Mouse (Mus musculus): ENCODE data around the gene Khdrbs1. TPM values are rescaled to one million over a fixed set of nuclear protein-coding genes. Genes with fewer than 3 reads are reported as not detected.

Gene Khdrbs1
- polyA plus RNA-seq, 1 experiment from 2014 or later: 150 TPM

DNA sequence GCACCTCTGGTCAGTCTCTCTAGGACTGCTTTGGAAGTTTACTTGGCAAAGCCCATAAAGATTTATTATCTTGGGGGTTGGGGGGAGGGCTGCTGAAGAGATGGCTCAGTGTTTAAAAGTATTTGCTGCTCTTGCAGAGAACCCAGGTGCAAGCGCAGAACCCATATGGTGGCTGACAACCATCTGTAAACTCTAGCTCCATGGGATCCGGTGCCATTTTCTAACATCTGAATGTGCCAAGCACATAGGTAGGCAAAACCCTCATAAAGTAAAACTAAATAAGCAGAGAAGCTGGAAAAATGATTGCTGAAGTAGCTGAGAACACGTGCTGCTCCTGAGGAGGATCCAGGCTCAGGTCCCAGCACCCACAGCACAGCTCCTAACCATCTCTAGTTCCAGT is 80.5 kb downstream of the Khdrbs1 start:
- Histone ChIP-seq H3K4me2 (no peak overlapping the region), H3K4me1 (replicated peaks) (no peaks in the 10 kb centered on the region), H3K36me3 (peaks cover 62% of the 10 kb centered on the region), H3K9me3 (no peaks in the 10 kb centered on the region), H3K4me3 (no peak overlapping the region), H3K27me3 (no peaks in the 10 kb centered on the region), H3K9ac (no peak overlapping the region), H3K27ac (replicated peaks) (no peak overlapping the region)
- no peak for ATAC-seq (ENCODE audit: low read depth)
- 92% methylated on average over 3 of the region's 3 CpGs for WGBS

DNA sequence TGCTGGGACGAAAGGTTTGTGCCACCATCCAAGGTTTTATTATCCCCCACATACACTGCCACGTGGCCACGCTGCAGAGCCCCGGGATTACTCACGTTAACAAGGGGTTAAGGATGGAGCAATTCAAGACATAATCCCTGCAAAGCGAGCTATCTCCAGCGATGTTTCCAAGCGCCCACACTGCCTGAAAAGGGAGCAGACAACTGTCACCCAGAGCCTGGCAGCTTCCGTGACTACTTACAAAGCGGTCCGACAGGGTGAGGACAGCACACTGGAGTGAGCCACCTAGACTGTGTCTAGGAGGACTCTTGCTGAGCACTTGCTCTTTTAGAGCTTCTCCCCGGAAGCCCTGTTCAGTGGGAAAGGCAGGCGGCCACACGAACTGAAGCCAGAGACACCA is 87.3 kb downstream of the Khdrbs1 start:
- ATAC-seq (ENCODE audit: low read depth): no peak
- WGBS: 92% methylated on average over 14 of the region's 14 CpGs

More for the DNA sequence above, 87.3 kb downstream of the Khdrbs1 start:
- no peaks in the 10 kb centered on the region for H3K4me1 ChIP-seq (replicated peaks)
- H3K9me3 ChIP-seq: no peaks in the 10 kb centered on the region
- H3K4me3 ChIP-seq: no peak overlapping the region
- H3K27ac ChIP-seq (replicated peaks): no peak overlapping the region
- H3K27me3 ChIP-seq: no peaks in the 10 kb centered on the region
- no peak overlapping the region for H3K9ac ChIP-seq
- H3K4me2 ChIP-seq: no peak overlapping the region
- H3K36me3 ChIP-seq: peaks cover 94% of the 10 kb centered on the region

Small RNAs within 50 kb of the gene (microRNA-seq; reads per million reads assigned to microRNA genes)
- gene Gm28017 (not detected), gene Mir7016 (0.59 reads per million)

Other genes with a start within 250 kb of the Khdrbs1 start
- 1,745 and 1,831 TPM in 2 replicates for gene Marcksl1, start 228.7 kb downstream of the Khdrbs1 start, polyA plus RNA-seq (2015; fragmentation: Nextera tagmentation; extraction: Ambion mirVana)
- 116 and 120 TPM in 2 replicates for gene Hdac1, start 199.6 kb downstream of the Khdrbs1 start, polyA plus RNA-seq (2015; fragmentation: Nextera tagmentation; extraction: Ambion mirVana)
- gene Lck, start 168.7 kb downstream of the Khdrbs1 start, polyA plus RNA-seq (2015; fragmentation: Nextera tagmentation; extraction: Ambion mirVana): 8.7 and 11.6 TPM in 2 replicates
- gene Fam167b, start 163.8 kb downstream of the Khdrbs1 start, polyA plus RNA-seq (2015; fragmentation: Nextera tagmentation; extraction: Ambion mirVana): 0.73 and 1.5 TPM in 2 replicates
- 209 and 223 TPM in 2 replicates for gene Eif3i, start 141.7 kb downstream of the Khdrbs1 start, polyA plus RNA-seq (2015; fragmentation: Nextera tagmentation; extraction: Ambion mirVana)
- gene Tmem234, start 141.6 kb downstream of the Khdrbs1 start, polyA plus RNA-seq (2015; fragmentation: Nextera tagmentation; extraction: Ambion mirVana): 176 and 193 TPM in 2 replicates
- gene Dcdc2b, start 128.0 kb downstream of the Khdrbs1 start, polyA plus RNA-seq (2015; fragmentation: Nextera tagmentation; extraction: Ambion mirVana): 2.8 and 3.5 TPM in 2 replicates
- gene Iqcc, start 123.2 kb downstream of the Khdrbs1 start, polyA plus RNA-seq (2015; fragmentation: Nextera tagmentation; extraction: Ambion mirVana): 34.7 and 35.1 TPM in 2 replicates
- gene Ccdc28b, start 118.4 kb downstream of the Khdrbs1 start, polyA plus RNA-seq (2015; fragmentation: Nextera tagmentation; extraction: Ambion mirVana): 140 and 143 TPM in 2 replicates
- gene Txlna, start 101.2 kb downstream of the Khdrbs1 start, polyA plus RNA-seq (2015; fragmentation: Nextera tagmentation; extraction: Ambion mirVana): 47.6 and 55.2 TPM in 2 replicates
- 14.7 and 16.2 TPM in 2 replicates for gene Kpna6, start 69.5 kb downstream of the Khdrbs1 start, polyA plus RNA-seq (2015; fragmentation: Nextera tagmentation; extraction: Ambion mirVana)
- gene Tmem39b, start 45.5 kb downstream of the Khdrbs1 start, polyA plus RNA-seq (2015; fragmentation: Nextera tagmentation; extraction: Ambion mirVana): 13.5 TPM in 2 replicates
- gene Ptp4a2, start 68.9 kb upstream of the Khdrbs1 start, polyA plus RNA-seq (2015; fragmentation: Nextera tagmentation; extraction: Ambion mirVana): 288 and 293 TPM in 2 replicates
- not detected in 2 replicates for gene Spocd1, start 186.9 kb upstream of the Khdrbs1 start, polyA plus RNA-seq (2015; fragmentation: Nextera tagmentation; extraction: Ambion mirVana)
- gene Adgrb2, start 242.6 kb upstream of the Khdrbs1 start, polyA plus RNA-seq (2015; fragmentation: Nextera tagmentation; extraction: Ambion mirVana): 8.1 and 9.3 TPM in 2 replicates

Data from neural tube, embryonic 13.5 days (tissue).